Mouse (Mus musculus) adrenal gland, postnatal 0 days (tissue): ENCODE data around the gene G530012D18Rik. TPM values are rescaled to one million over a fixed set of nuclear protein-coding genes. Genes with fewer than 3 reads are reported as not detected.

Experiments used
- polyA plus RNA-seq: library from polyadenylated mRNA; unstranded; fragments of >200 nt; fragmentation: Nextera tagmentation; extraction: Ambion mirVana; gene quantifications from 2 replicates; pipeline ENCODE4 v1.2.1, GENCODE M21; 2015

Gene G530012D18Rik
- polyA plus RNA-seq, result not detected in 2 replicates

GRCm38 (mm10) chr1:85575376-85575775 lies at the start of gene G530012D18Rik:
G530012D18Rik (plus strand) TSS chr1:85575676.

GRCm38 (mm10) chr1:85598271-85599012 lies 23.0 kb downstream of the G530012D18Rik start, which contains the start of gene Sp110:
Sp110 (minus strand) TSS chr1:85598817.

GRCm38 (mm10) chr1:85600078-85600477 lies 24.6 kb downstream of the G530012D18Rik start, which contains the start of gene Sp140:
Sp140 (plus strand) TSS chr1:85600378.

Other genes with a start within 250 kb of the G530012D18Rik start
- gene Sp110, start 23.1 kb downstream of the G530012D18Rik start, polyA plus RNA-seq, result 2.5 and 5.1 TPM in 2 replicates
- 3.5 and 5.3 TPM in 2 replicates for gene Sp140, start 24.7 kb downstream of the G530012D18Rik start, polyA plus RNA-seq
- 13.1 and 16.8 TPM in 2 replicates for gene Sp100, start 74.3 kb downstream of the G530012D18Rik start, polyA plus RNA-seq
- 0.63 and 1.2 TPM in 2 replicates for gene A630001G21Rik, start 203.0 kb downstream of the G530012D18Rik start, polyA plus RNA-seq
- gene Cab39, start 217.8 kb downstream of the G530012D18Rik start, polyA plus RNA-seq, result 28.0 and 30.9 TPM in 2 replicates